Mouse (Mus musculus): Measurements from ENCODE around the gene Olfr509. TPM values are rescaled to one million over a fixed set of nuclear protein-coding genes. Genes with fewer than 3 reads are reported as not detected.
"Not testable (repeated sequence)": the region's sequence is repeated elsewhere in the genome, so short reads cannot be mapped to it uniquely, and the experiment has no call there.

Olfr509 gene
- polyA plus RNA-seq, 2 experiments, result not detected

GRCm38 (mm10) chr7:108629694-108630093 is 22.0 kb downstream of the Olfr509 start, which contains the start of gene Olfr508:
TSS of gene Olfr508 (plus strand) at chr7:108629994.
- DNase-seq (ENCODE audit: low read depth in 3 of 3, low spot score in 3 of 3), result no peak
- H3K4me1 ChIP-seq (replicated peaks; ENCODE audit: control insufficient read depth in 2 of 2, insufficient read depth in 2 of 2, low read length in 1 of 2), result no peaks in the 10 kb centered on the region
- no peak for TF ChIP-seq EP300 (IDR thresholded peaks at IDR 0.05; ENCODE audit: low read depth)
- no peak for TF ChIP-seq CTCF (IDR thresholded peaks at IDR 0.05; ENCODE audit: low read depth)
- WGBS (ENCODE audit: insufficient replicate concordance), result 45% methylated on average over 3 of the region's 3 CpGs
- H3K27me3 ChIP-seq (ENCODE audit: control insufficient read depth, insufficient read depth, low read length), result no peaks in the 10 kb centered on the region
- H3K4me3 ChIP-seq (ENCODE audit: insufficient read depth in 1 of 2, low read depth in 2 of 2, low read length in 2 of 2), result no peak within 1 kb of the TSS
- H3K4me2 ChIP-seq (ENCODE audit: low read depth), result no peak within 1 kb of the TSS
- ATAC-seq (ENCODE audit: insufficient read depth), result no peak
- H3K9me3 ChIP-seq (ENCODE audit: control insufficient read depth, low read length), result no peaks in the 10 kb centered on the region
- no peaks in the 10 kb centered on the region for H3K36me3 ChIP-seq (replicated peaks; ENCODE audit: control insufficient read depth, insufficient read depth, low read depth)
- H3K27ac ChIP-seq, result no peak within 1 kb of the TSS
- H3K9ac ChIP-seq (replicated peaks), result no peak within 1 kb of the TSS

DNA sequence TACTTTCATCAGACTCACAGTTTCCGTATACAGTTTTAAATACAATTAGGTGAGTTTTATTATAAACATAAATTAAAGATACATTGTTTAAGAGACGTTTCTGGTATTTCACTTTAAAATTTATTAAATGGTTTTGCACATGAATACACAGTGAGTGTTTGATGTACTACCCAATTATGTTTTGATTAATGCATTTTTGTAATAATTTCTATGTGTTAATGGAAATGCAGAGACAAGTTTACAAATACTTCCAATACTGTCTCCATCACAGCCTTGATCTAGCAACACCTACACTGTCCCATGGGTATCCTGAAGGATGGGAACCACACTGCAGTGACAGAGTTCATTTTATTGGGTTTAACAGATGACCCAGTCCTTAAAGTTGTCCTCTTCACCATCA is 30.2 kb downstream of the Olfr509 start, which contains the start of gene Olfr507:
Gene Olfr507 (plus strand): TSS at position 301 of the 400 bp plus-strand sequence.
- no peaks in the 10 kb centered on the region for H3K9me3 ChIP-seq (ENCODE audit: control insufficient read depth, low read length)
- no peak within 1 kb of the TSS for H3K9ac ChIP-seq (replicated peaks)
- TF ChIP-seq CTCF (IDR thresholded peaks at IDR 0.05; ENCODE audit: low read depth) (no peak), EP300 (IDR thresholded peaks at IDR 0.05; ENCODE audit: low read depth) (no peak)
- H3K27me3 ChIP-seq (ENCODE audit: control insufficient read depth, insufficient read depth, low read length), result no peaks in the 10 kb centered on the region
- H3K36me3 ChIP-seq (replicated peaks; ENCODE audit: control insufficient read depth, insufficient read depth, low read depth), result no peaks in the 10 kb centered on the region
- no peak for ATAC-seq (ENCODE audit: insufficient read depth)
- H3K4me1 ChIP-seq (replicated peaks; ENCODE audit: control insufficient read depth in 2 of 2, insufficient read depth in 2 of 2, low read length in 1 of 2), result no peaks in the 10 kb centered on the region
- DNase-seq (ENCODE audit: low read depth in 3 of 3, low spot score in 3 of 3), result no peak
- 40% methylated on average over 2 of the region's 2 CpGs for WGBS (ENCODE audit: insufficient replicate concordance)
- no peak within 1 kb of the TSS for H3K27ac ChIP-seq
- no peak within 1 kb of the TSS for H3K4me2 ChIP-seq (ENCODE audit: low read depth)
- H3K4me3 ChIP-seq (ENCODE audit: insufficient read depth in 1 of 2, low read depth in 2 of 2, low read length in 2 of 2), result no peak within 1 kb of the TSS

- not testable (repeated sequence) for H3K27ac ChIP-seq; DNase-seq (ENCODE audit: low read depth in 3 of 3, low spot score in 3 of 3); ATAC-seq (ENCODE audit: insufficient read depth)
These were observed 34.9 kb downstream of the Olfr509 start for GRCm38 (mm10) chr7:108616781-108617180.

GRCm38 (mm10) chr7:108614110-108614509 is 37.6 kb downstream of the Olfr509 start:
- no peaks in the 10 kb centered on the region for H3K9me3 ChIP-seq (ENCODE audit: control insufficient read depth, low read length)
- TF ChIP-seq CTCF (IDR thresholded peaks at IDR 0.05; ENCODE audit: low read depth) (no peak), EP300 (IDR thresholded peaks at IDR 0.05; ENCODE audit: low read depth) (no peak)
- no peak overlapping the region for H3K27ac ChIP-seq
- WGBS (ENCODE audit: insufficient replicate concordance), result 50% methylated on average over 2 of the region's 2 CpGs
- DNase-seq (ENCODE audit: low read depth in 3 of 3, low spot score in 3 of 3) (no peak), ATAC-seq (ENCODE audit: insufficient read depth) (no peak)
- H3K4me2 ChIP-seq (ENCODE audit: low read depth), result no peak overlapping the region
- no peak overlapping the region for H3K9ac ChIP-seq (replicated peaks)
- H3K27me3 ChIP-seq (ENCODE audit: control insufficient read depth, insufficient read depth, low read length), result no peaks in the 10 kb centered on the region
- H3K36me3 ChIP-seq (replicated peaks; ENCODE audit: control insufficient read depth, insufficient read depth, low read depth), result no peaks in the 10 kb centered on the region
- no peaks in the 10 kb centered on the region for H3K4me1 ChIP-seq (replicated peaks; ENCODE audit: control insufficient read depth in 2 of 2, insufficient read depth in 2 of 2, low read length in 1 of 2)
- no peak overlapping the region for H3K4me3 ChIP-seq (ENCODE audit: insufficient read depth in 1 of 2, low read depth in 2 of 2, low read length in 2 of 2)

More at GRCm38 (mm10) chr7:108616781-108617180, 34.9 kb downstream of the Olfr509 start:
- not testable (repeated sequence) for H3K4me1 ChIP-seq (replicated peaks; ENCODE audit: control insufficient read depth in 2 of 2, insufficient read depth in 2 of 2, low read length in 1 of 2); H3K9ac ChIP-seq (replicated peaks); H3K27me3 ChIP-seq (ENCODE audit: control insufficient read depth, insufficient read depth, low read length); H3K4me3 ChIP-seq (ENCODE audit: insufficient read depth in 1 of 2, low read depth in 2 of 2, low read length in 2 of 2); H3K9me3 ChIP-seq (ENCODE audit: control insufficient read depth, low read length); H3K36me3 ChIP-seq (replicated peaks; ENCODE audit: control insufficient read depth, insufficient read depth, low read depth); H3K4me2 ChIP-seq (ENCODE audit: low read depth)
- WGBS (ENCODE audit: insufficient replicate concordance), result 42% methylated on average over 3 of the region's 3 CpGs

DNA sequence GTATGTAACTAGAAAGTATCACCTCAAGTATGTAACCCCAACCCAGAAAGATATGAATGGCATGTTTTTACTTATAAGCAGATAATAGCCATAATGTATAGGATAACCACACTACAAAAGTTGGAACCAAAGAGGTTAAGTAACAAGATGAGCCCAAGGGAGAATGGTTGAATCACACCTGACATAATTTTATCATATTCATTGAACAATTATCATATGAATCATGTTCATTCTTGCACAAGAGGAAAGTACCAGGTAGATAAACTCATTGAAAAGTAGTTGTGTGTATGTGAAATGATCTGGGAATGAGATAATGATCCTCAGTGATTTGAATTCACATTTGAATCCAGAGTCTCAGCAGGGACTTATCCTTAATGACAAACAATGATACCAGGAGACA is 41.2 kb downstream of the Olfr509 start, which contains the start of gene Olfr506:
Gene Olfr506 (plus strand): TSS at position 301 of the 400 bp plus-strand sequence.
- DNase-seq (ENCODE audit: low read depth in 3 of 3, low spot score in 3 of 3) (no peak), ATAC-seq (ENCODE audit: insufficient read depth) (no peak)
- H3K9me3 ChIP-seq (ENCODE audit: control insufficient read depth, low read length), result no peaks in the 10 kb centered on the region
- no peak within 1 kb of the TSS for H3K4me3 ChIP-seq (ENCODE audit: insufficient read depth in 1 of 2, low read depth in 2 of 2, low read length in 2 of 2)
- no peak for TF ChIP-seq EP300 (IDR thresholded peaks at IDR 0.05; ENCODE audit: low read depth)
- H3K4me1 ChIP-seq (replicated peaks; ENCODE audit: control insufficient read depth in 2 of 2, insufficient read depth in 2 of 2, low read length in 1 of 2), result no peaks in the 10 kb centered on the region
- no peak within 1 kb of the TSS for H3K27ac ChIP-seq
- no peak within 1 kb of the TSS for H3K9ac ChIP-seq (replicated peaks)
- no peaks in the 10 kb centered on the region for H3K36me3 ChIP-seq (replicated peaks; ENCODE audit: control insufficient read depth, insufficient read depth, low read depth)
- no peak within 1 kb of the TSS for H3K4me2 ChIP-seq (ENCODE audit: low read depth)
- no peaks in the 10 kb centered on the region for H3K27me3 ChIP-seq (ENCODE audit: control insufficient read depth, insufficient read depth, low read length)

- H3K9ac ChIP-seq (replicated peaks); H3K4me2 ChIP-seq (ENCODE audit: low read depth); DNase-seq (ENCODE audit: low read depth in 3 of 3, low spot score in 3 of 3); H3K27ac ChIP-seq; H3K9me3 ChIP-seq (ENCODE audit: control insufficient read depth, low read length); H3K27me3 ChIP-seq (ENCODE audit: control insufficient read depth, insufficient read depth, low read length); H3K36me3 ChIP-seq (replicated peaks; ENCODE audit: control insufficient read depth, insufficient read depth, low read depth); H3K4me3 ChIP-seq (ENCODE audit: insufficient read depth in 1 of 2, low read depth in 2 of 2, low read length in 2 of 2); H3K4me1 ChIP-seq (replicated peaks; ENCODE audit: control insufficient read depth in 2 of 2, insufficient read depth in 2 of 2, low read length in 1 of 2); ATAC-seq (ENCODE audit: insufficient read depth): not testable (repeated sequence)
- WGBS (ENCODE audit: insufficient replicate concordance), result 54% methylated on average over 3 of the region's 3 CpGs
These were observed 49.8 kb downstream of the Olfr509 start for GRCm38 (mm10) chr7:108601916-108602315.

Other genes starting within 250 kb of the Olfr509 start
- not detected in 2 replicates for gene Olfr497, start 231.5 kb downstream of the Olfr509 start, polyA plus RNA-seq (2012; rRNA removed)
- gene Olfr497, start 231.5 kb downstream of the Olfr509 start, polyA plus RNA-seq (2014; fragmentation: Nextera tagmentation; extraction: Ambion mirVana), result not detected in 2 replicates
- gene Olfr498, start 186.6 kb downstream of the Olfr509 start, polyA plus RNA-seq (2012; rRNA removed), result not detected in 2 replicates
- gene Olfr498, start 186.6 kb downstream of the Olfr509 start, polyA plus RNA-seq (2014; fragmentation: Nextera tagmentation; extraction: Ambion mirVana), result not detected in 2 replicates
- gene Olfr502, start 126.8 kb downstream of the Olfr509 start, polyA plus RNA-seq (2012; rRNA removed), result not detected in 2 replicates
- gene Olfr502, start 126.8 kb downstream of the Olfr509 start, polyA plus RNA-seq (2014; fragmentation: Nextera tagmentation; extraction: Ambion mirVana), result not detected in 2 replicates
- not detected in 2 replicates for gene Olfr503, start 107.4 kb downstream of the Olfr509 start, polyA plus RNA-seq (2012; rRNA removed)
- not detected in 2 replicates for gene Olfr503, start 107.4 kb downstream of the Olfr509 start, polyA plus RNA-seq (2014; fragmentation: Nextera tagmentation; extraction: Ambion mirVana)
- gene Olfr504, start 86.1 kb downstream of the Olfr509 start, polyA plus RNA-seq (2012; rRNA removed), result not detected in 2 replicates
- not detected in 2 replicates for gene Olfr504, start 86.1 kb downstream of the Olfr509 start, polyA plus RNA-seq (2014; fragmentation: Nextera tagmentation; extraction: Ambion mirVana)
- gene Olfr506, start 41.1 kb downstream of the Olfr509 start, polyA plus RNA-seq (2012; rRNA removed), result not detected in 2 replicates
- not detected in 2 replicates for gene Olfr506, start 41.1 kb downstream of the Olfr509 start, polyA plus RNA-seq (2014; fragmentation: Nextera tagmentation; extraction: Ambion mirVana)
- gene Olfr507, start 30.1 kb downstream of the Olfr509 start, polyA plus RNA-seq (2012; rRNA removed), result not detected in 2 replicates
- gene Olfr507, start 30.1 kb downstream of the Olfr509 start, polyA plus RNA-seq (2014; fragmentation: Nextera tagmentation; extraction: Ambion mirVana), result not detected in 2 replicates
- not detected in 2 replicates for gene Olfr508, start 21.9 kb downstream of the Olfr509 start, polyA plus RNA-seq (2012; rRNA removed)
- gene Olfr508, start 21.9 kb downstream of the Olfr509 start, polyA plus RNA-seq (2014; fragmentation: Nextera tagmentation; extraction: Ambion mirVana), result not detected in 2 replicates
- gene Olfr510, start 14.5 kb upstream of the Olfr509 start, polyA plus RNA-seq (2012; rRNA removed), result not detected in 2 replicates
- gene Olfr510, start 14.5 kb upstream of the Olfr509 start, polyA plus RNA-seq (2014; fragmentation: Nextera tagmentation; extraction: Ambion mirVana), result not detected in 2 replicates
- gene Olfr512, start 61.4 kb upstream of the Olfr509 start, polyA plus RNA-seq (2012; rRNA removed), result not detected in 2 replicates
- not detected in 2 replicates for gene Olfr512, start 61.4 kb upstream of the Olfr509 start, polyA plus RNA-seq (2014; fragmentation: Nextera tagmentation; extraction: Ambion mirVana)
- not detected in 2 replicates for gene Olfr513, start 99.1 kb upstream of the Olfr509 start, polyA plus RNA-seq (2012; rRNA removed)
- not detected in 2 replicates for gene Olfr513, start 99.1 kb upstream of the Olfr509 start, polyA plus RNA-seq (2014; fragmentation: Nextera tagmentation; extraction: Ambion mirVana)
- not detected in 2 replicates for gene Olfr514, start 174.1 kb upstream of the Olfr509 start, polyA plus RNA-seq (2012; rRNA removed)
- gene Olfr514, start 174.1 kb upstream of the Olfr509 start, polyA plus RNA-seq (2014; fragmentation: Nextera tagmentation; extraction: Ambion mirVana), result not detected in 2 replicates
- gene Olfr516, start 198.6 kb upstream of the Olfr509 start, polyA plus RNA-seq (2012; rRNA removed), result not detected in 2 replicates
- gene Olfr516, start 198.6 kb upstream of the Olfr509 start, polyA plus RNA-seq (2014; fragmentation: Nextera tagmentation; extraction: Ambion mirVana), result not detected in 2 replicates
- not detected in 2 replicates for gene Olfr517, start 220.5 kb upstream of the Olfr509 start, polyA plus RNA-seq (2012; rRNA removed)
- not detected in 2 replicates for gene Olfr517, start 220.5 kb upstream of the Olfr509 start, polyA plus RNA-seq (2014; fragmentation: Nextera tagmentation; extraction: Ambion mirVana)
- gene Olfr518, start 233.1 kb upstream of the Olfr509 start, polyA plus RNA-seq (2012; rRNA removed), result not detected in 2 replicates
- gene Olfr518, start 233.1 kb upstream of the Olfr509 start, polyA plus RNA-seq (2014; fragmentation: Nextera tagmentation; extraction: Ambion mirVana), result not detected in 2 replicates
- not detected in 2 replicates for gene Olfr519, start 242.5 kb upstream of the Olfr509 start, polyA plus RNA-seq (2012; rRNA removed)
- not detected in 2 replicates for gene Olfr519, start 242.5 kb upstream of the Olfr509 start, polyA plus RNA-seq (2014; fragmentation: Nextera tagmentation; extraction: Ambion mirVana)

Measured in liver, embryonic 14.5 days (tissue).